Mouse (Mus musculus): ENCODE results near the gene Rpl36al.
A peak's percentile ranks its signal among the peaks of the same experiment; 100 is the strongest.

Rpl36al gene

GRCm38 (mm10) chr12:69183583-69184308, at the start of gene Rpl36al, which contains the start of gene Mgat2:
Gene Rpl36al, minus strand, starts transcription at chr12:69184083.
Gene Mgat2, plus strand, starts transcription at chr12:69184157.
- peak; percentile 98 for DNase-seq (ENCODE audit: extremely low spot score, low read depth, low spot score)

GRCm38 (mm10) chr12:69229251-69229650, 45.4 kb upstream of the Rpl36al start:
- DNase-seq (ENCODE audit: extremely low spot score, low read depth, low spot score): no peak

GRCm38 (mm10) chr12:69227776-69228466, 44.0 kb upstream of the Rpl36al start, which contains the start of gene Pole2:
Gene Pole2, minus strand, starts transcription at chr12:69228195.
- peak; percentile 61 for DNase-seq (ENCODE audit: extremely low spot score, low read depth, low spot score)

GRCm38 (mm10) chr12:69220613-69221277, 36.9 kb upstream of the Rpl36al start:
- no peak for DNase-seq (ENCODE audit: extremely low spot score, low read depth, low spot score)

- no peak for DNase-seq (ENCODE audit: extremely low spot score, low read depth, low spot score)
Observed at GRCm38 (mm10) chr12:69216587-69216986, 32.7 kb upstream of the Rpl36al start.

- DNase-seq (ENCODE audit: extremely low spot score, low read depth, low spot score): no peak
Observed at GRCm38 (mm10) chr12:69215000-69215785, 31.3 kb upstream of the Rpl36al start.

- DNase-seq (ENCODE audit: extremely low spot score, low read depth, low spot score): no peak
Observed at GRCm38 (mm10) chr12:69214393-69214792, 30.5 kb upstream of the Rpl36al start.

- no peak for DNase-seq (ENCODE audit: extremely low spot score, low read depth, low spot score)
Observed at GRCm38 (mm10) chr12:69213186-69213777, 29.4 kb upstream of the Rpl36al start.

GRCm38 (mm10) chr12:69211057-69211456, 27.2 kb upstream of the Rpl36al start:
- no peak for DNase-seq (ENCODE audit: extremely low spot score, low read depth, low spot score)

GRCm38 (mm10) chr12:69210056-69210979, 26.4 kb upstream of the Rpl36al start:
- no peak for DNase-seq (ENCODE audit: extremely low spot score, low read depth, low spot score)

GRCm38 (mm10) chr12:69208520-69208919, 24.6 kb upstream of the Rpl36al start:
- DNase-seq (ENCODE audit: extremely low spot score, low read depth, low spot score): no peak

GRCm38 (mm10) chr12:69207926-69208325, 24.0 kb upstream of the Rpl36al start:
- no peak for DNase-seq (ENCODE audit: extremely low spot score, low read depth, low spot score)

- no peak for DNase-seq (ENCODE audit: extremely low spot score, low read depth, low spot score)
Observed at GRCm38 (mm10) chr12:69207396-69207795, 23.5 kb upstream of the Rpl36al start.

GRCm38 (mm10) chr12:69204052-69204833, 20.4 kb upstream of the Rpl36al start, which contains the start of gene Gm49384:
Gene Gm49384, minus strand, starts transcription at chr12:69204267.
- no peak for DNase-seq (ENCODE audit: extremely low spot score, low read depth, low spot score)

GRCm38 (mm10) chr12:69198985-69199384, 15.1 kb upstream of the Rpl36al start:
- no peak for DNase-seq (ENCODE audit: extremely low spot score, low read depth, low spot score)

GRCm38 (mm10) chr12:69198164-69198535, 14.3 kb upstream of the Rpl36al start, which contains the start of gene Dnaaf2:
Gene Dnaaf2, minus strand, starts transcription at chr12:69198429.
- DNase-seq (ENCODE audit: extremely low spot score, low read depth, low spot score): peak; percentile 49

GRCm38 (mm10) chr12:69197378-69198163, 13.7 kb upstream of the Rpl36al start:
- no peak for DNase-seq (ENCODE audit: extremely low spot score, low read depth, low spot score)
